Mouse (Mus musculus): ENCODE results near the gene Slc35c1. TPM values are rescaled to one million over a fixed set of nuclear protein-coding genes. Genes with fewer than 3 reads are reported as not detected.
A peak's percentile ranks its signal among the peaks of the same experiment; 100 is the strongest.
"Not testable (repeated sequence)": the region's sequence is repeated elsewhere in the genome, so short reads cannot be mapped to it uniquely, and the experiment has no call there.

Slc35c1 gene
- total RNA-seq (2021) = 10 to 100 TPM; 14.3 to 23.2 TPM
- 50.9 and 98.4 TPM in 2 replicates for polyA plus RNA-seq (2012; rRNA removed)
- long read RNA-seq, transcript Slc35c1-201 (2 exons, 3,139 nt) = major isoform, 11 of 12 reads
- long read RNA-seq, partial matches to known transcripts = 0 of 12 reads
- long read RNA-seq, other reads (novel, unspliced or antisense) = 0 of 12 reads

DNA sequence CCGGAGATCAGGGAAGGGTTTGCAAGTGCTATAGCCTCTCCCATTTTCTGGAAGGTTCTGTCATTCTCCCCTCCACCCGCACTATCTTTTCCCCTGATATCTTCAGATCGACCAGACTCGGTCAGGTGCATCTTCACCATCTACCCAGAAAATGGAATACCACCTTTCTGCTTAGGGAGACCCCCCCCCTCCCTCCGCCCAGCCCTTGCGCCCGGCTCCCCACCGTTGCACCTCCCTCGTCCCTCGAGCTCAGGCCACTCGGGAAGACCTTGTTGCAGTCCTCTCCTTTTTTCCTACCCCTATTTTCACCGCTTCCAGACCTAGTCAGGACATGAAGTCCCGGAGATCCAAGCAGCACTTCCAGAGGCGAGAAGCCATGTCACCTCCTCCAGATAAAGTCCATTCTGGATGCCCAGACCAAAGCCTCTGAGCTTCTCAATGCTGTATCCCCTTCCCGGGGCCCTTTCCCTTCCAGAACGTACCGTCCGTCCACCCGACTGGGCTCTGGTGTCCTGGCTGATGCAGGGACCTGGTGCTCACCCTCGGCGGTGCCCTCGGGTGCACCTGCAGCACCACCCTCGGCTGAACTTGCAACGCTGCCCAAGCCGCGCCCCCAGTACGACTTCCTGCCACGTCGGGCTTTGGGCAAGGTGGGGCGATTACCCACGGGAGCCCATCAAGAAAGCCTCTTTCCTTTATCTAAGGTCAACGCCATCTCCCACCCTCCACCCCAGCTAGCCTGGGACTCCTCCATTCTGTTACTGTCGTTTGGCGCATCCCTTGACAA lies at the start of gene Slc35c1:
Gene Slc35c1 (minus strand): TSS at position 618 of the 787 bp plus-strand sequence.
- peak; percentile 57 for DNase-seq

DNA sequence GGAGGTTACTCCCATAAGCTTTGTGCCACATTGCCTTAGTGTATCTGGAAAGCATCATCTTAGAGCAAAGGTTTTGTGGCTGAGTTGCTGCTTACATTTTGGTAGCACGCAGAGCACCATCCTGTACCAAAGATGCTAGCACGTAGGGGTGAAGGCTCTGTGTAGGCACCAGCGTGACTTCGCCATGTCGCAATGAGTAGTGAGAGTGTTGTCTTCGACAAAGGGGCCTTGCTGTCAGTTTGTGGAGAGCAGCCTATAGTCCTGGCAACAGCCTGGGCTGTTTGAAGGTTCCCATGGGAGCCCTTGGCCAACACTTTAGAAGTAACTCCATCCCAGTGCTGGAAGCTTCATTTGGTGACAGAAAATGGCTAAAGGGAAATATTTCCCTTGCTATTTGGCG lies 45.0 kb upstream of the Slc35c1 start:
- DNase-seq = no peak

DNA sequence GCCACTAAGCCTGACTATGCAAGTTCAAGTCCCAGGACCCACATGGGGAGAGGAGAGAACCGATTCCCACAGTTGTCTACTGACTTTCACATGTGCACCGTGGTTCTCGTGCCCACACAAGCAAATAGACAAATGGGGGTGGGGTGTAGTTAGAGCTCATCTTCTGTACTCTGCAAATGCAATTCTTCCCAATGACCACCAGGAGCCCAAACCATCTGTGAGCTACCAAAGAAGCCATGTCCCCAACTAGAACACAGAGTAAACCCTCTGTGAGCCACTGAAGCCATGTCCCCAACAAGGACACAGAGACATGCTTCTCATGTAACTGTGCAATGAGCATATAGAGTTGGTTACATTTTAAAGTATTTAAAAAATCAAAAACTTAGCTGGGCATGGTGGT lies 43.1 kb upstream of the Slc35c1 start:
- no peak for DNase-seq

DNA sequence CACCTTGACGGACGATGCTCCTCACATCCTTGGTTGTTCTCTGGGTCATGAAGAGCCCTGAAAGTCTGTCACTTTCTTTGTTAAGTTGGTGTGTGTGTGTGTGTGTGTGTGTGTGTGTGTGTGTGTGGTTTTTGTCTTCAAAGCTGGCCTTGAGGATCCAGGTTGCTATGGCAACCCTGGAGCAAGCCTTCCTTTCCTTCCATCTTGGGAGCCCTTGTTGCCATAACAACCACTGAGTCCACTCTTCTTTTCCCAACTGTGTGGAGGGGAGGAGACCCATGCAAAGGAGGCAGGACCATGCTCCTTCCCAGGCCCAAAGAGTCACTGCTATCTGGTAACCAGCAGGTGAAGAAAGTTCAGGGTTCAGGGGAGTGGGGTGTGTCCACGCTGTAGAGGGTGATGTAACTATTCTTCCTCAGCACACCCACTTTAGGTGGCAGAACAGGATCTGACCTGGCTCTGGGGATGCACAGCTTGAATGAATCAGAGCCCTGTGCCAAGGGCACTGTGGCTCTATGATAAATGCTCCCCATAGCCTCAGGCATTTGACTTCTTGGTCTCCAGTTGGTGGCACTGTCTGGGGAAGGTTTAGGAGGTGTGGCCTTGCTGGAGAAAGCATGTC lies 39.5 kb upstream of the Slc35c1 start:
- no peak for DNase-seq

DNA sequence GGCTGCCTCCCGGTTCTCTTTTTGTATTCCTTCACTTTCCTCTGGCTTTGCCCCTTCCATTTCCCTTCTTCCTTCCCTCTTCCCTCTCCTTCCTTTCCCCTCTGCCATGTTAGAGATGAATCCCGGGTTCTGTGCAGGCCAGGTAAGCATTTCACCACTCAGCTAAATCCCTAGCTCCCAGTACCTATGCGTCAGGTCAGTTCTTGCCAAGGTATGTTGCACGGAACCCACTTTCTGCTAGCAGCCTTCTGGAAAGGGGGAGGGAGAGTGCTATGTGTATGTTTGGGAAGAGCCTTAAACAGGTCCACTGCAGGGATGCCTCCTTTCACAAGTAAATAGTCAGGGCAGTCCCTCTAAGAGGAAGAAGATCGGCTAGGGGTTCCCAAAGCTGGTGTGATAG lies 36.8 kb upstream of the Slc35c1 start:
- no peak for DNase-seq

DNA sequence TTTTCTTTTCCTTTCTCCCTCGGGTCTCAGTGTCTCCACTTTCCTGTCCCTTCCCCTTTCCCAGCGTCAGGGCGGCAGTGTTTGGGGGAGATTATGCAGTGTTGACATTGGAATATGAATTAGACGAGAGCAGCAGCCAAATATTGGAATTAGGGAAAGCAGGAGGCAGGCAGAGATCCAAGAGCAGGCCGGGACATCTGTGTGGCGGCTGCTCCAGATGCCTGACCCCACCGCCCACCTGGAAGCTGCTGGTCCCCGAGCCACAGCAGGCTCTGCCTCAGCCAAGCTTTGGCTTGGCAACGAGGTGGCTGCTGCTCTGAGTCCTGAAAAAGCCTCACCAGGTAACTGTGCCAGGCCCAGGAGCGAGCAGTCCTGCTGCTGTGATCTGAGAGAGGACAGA lies 36.3 kb upstream of the Slc35c1 start:
- DNase-seq = no peak

DNA sequence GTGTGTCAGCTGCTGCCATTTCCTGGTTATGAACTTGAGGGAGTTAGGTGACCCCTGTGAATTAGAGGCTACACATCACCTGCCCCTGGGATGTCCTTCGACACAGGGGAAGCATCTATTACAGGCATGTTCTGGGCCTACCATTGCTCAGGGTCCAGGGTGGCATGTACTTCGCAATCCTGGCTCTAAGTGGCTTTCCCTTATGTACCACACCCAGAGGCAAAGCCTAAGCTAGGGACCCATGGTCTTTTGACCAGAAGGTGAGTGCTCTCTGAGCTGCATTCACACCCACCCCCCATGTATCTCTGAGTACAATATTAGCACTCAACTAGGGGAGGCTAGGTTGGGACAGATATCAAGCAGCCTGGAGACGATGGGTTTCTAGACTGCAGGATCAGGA lies 34.6 kb upstream of the Slc35c1 start:
- DNase-seq = no peak

DNA sequence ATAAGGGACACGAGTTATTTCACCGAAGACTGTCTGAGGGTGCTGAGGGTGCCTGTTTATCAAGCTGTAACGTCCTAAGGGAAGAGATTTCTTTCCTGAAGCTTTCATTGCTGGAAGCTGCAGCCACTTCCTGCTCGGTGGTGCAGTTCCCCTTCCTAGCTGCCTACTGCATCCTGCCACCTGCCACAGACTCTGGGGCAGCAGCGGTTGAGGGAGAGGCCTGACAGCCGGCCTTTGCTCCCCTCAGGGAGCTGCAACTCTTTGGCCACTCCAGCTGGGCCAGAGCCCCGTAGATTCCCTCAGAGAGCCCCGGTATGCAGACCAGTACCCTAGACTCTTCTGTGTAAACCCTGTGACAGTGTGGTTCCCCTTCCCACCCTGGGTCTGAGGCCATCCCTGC lies 34.1 kb upstream of the Slc35c1 start:
- DNase-seq = no peak

DNA sequence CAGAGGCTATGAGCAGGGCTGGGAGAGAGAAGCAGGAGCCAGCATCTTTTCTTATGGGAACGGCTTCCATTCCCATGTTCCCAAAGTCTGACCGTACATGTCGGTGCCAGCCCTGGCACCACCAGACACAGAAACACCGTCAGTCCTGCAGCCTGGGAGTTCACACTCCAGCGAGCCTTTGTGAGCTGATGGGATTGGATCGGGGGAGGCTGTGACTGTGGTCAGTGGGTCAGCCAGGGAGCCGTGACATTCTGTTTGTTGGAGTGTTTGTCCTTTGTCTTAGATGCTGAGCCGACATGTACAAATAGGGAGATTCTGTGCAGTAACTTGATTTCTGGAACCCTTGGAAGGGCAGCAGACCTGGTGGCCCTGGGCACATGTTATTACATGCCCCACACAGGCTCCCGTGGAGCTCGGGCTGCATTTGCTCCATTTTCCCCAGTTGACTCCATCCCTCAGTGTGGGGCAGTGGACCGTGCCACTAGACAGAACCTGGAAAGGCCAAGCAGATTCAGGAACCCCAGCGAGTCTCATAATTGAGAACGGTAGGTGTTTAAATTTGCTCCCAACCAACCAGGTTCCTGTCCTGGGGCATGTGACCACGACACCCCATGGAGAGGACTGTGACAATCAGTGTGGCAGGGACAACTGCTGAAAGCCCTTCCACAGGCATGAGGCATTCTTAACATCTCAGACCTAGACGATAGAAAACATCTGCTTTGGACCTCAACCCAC lies 33.5 kb upstream of the Slc35c1 start:
- DNase-seq = no peak

DNA sequence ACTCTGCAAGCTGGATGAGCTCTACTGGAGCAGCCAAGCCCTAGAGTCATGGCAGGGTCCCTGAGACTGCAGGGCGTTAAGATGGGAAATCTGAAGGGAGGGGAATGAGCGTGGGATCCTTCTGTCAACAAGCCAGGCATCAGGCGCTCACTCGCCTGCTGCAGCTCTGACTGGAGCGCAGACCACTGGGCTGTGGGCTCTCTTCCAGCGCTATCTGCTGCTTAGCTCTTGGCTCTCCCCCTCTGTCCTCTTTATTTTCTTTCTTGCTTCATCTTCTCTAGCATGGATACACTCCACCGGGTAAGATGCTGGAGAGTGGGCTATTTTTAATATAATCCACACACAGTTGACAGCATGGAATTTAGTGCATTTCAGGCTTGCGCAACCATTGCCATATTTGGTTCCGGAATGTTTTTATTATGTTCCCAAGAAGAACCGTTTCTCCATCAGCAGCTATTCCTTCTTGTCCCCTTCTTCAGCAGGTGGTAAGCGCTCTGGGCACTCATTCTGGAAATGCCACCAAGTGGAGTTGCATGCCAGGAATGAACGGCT lies 31.7 kb upstream of the Slc35c1 start:
- no peak for DNase-seq

DNA sequence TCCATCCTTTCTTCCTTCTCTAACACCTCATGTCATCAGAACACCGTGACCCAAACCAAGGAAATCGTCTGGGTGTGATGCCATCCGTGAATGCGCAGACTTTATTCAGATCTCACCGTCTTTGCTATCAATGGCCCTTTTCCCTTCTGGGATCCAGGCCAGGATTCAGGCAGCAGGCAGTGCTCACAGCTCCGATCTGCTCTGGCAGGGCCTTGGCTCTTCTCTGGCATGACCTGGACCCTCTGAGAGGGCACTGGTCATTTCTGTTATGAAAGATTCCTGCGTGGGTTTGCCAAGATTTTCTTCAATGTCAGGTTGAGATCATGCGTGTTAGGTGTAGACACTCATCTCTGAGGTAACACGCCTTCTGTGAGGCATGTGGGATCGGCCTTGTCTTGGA lies 30.2 kb upstream of the Slc35c1 start:
- no peak for DNase-seq

DNA sequence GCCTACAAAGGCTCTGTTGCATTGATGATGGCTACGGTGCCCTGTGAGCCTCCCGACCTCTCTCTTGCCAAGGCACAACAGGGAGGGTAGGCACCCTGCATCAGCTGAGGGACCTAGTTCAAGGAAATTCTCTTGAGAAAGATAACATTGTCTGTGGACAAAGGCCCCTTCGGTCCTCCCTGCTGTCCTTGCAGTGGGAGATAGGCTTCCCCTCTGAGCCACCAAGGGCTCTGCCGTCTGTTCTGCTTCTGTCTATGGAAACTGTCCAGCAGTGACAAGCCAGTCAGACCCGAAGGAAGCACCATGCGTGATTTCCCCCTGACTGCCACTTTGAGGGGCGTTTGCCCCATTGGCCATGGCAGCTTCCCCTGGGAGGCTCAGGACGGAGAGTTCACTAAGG lies 27.5 kb upstream of the Slc35c1 start:
- DNase-seq = no peak

DNA sequence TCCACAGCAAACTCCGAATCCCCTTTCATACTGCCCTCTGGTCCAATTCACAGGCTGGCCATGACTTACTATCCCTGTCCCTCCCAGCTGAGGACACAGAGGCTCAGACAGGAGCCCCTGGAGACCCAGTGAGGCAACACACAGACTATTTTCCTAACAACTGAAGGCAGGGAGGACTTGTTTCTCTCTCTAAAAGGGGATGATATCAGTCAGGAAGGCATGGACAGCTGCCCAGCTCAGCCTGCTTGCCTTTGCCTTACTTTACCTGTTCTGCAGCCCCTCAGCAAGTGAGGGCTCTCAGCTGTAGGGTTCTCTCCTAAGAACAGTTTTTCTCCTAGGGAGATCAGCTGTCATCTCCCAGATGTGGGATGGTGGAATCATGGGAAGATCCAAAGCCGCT lies 26.6 kb upstream of the Slc35c1 start:
- DNase-seq = no peak

DNA sequence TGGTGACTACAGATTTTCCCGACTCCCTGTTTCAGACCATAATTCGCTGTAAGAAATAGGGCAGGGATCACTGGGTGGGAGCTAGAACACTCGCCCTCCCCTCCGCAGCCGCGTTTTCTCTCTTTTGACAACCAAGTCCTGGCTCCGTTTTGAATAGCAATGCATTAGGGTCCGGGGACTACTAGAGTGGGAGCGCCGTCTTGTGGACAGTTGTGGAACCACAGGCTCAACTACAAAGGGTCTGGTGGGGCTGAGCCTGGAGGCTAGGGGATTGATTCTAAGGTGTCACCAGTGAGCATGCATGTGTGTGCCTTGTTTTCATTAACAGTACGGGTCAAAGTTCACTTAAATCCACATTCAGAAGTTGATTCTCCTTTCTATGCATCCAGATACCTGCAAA lies 26.1 kb upstream of the Slc35c1 start:
- peak; percentile 76 for DNase-seq

DNA sequence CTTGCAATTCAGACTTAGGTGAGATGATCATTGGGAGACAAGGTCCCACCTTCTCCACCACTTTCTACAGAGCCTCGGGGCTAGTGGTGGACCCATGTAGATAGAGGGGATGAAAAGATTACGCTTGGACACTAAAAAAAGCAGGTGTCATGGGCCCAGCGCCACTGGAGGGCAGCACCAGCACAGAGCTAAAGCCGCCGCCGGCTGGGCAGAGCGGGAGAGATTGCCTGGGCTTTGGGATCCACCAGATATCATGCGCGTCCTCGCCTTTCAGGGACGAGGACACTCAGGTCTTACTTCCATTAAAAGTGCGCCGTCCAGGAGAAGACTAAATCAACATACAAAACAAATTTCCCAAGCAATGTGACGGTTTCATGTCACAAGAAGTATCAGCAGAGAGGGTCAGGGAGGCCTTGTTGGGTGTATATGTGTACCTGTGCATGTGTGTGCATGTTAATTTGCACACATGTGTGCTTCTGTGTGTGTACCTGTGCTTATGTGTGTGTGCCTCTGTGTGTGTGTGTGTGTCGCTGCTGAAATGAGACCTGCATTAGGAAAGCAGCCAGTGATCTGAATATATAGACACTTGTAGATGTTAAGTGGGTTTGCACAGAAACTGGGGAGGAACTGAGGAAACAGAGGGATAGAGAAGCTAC lies 25.4 kb upstream of the Slc35c1 start:
- peak; percentile 86 for DNase-seq

DNA sequence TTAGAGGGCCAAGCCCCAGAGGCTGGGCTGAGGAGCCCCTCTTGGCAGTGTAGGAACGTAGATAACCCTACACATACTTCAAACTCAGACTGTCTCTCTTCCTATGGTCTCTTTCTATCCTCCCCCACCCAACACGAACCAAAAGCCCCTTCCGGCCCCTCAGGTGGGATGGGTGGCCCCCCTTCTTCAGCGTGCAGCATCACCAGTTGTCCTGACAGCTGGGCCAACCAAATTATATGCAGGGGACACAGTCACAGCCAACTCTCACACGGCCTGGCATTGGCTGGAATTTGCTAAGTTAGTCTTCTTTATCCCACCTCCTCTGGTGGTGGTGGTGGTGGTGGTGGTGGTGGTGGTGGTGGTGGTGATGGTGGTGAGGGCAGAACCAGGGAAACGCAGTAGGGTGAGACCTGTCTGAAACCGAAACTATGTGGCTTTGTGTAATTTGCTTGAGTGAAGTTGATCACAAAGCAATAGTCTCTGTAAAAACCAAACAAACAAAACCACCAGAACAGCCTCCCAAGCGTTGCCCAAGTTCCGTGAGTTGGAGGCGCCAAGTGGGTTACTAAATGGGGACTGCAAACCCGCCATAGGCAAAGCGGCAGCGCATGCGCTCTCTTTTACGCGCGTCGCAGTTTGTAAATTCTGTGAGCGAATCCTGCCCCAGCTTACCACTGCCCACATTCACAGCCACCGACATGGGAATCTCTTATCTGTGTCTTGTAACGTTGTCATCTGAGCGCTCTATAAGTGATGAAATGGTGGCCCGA lies 24.1 kb upstream of the Slc35c1 start:
- no peak for DNase-seq

DNA sequence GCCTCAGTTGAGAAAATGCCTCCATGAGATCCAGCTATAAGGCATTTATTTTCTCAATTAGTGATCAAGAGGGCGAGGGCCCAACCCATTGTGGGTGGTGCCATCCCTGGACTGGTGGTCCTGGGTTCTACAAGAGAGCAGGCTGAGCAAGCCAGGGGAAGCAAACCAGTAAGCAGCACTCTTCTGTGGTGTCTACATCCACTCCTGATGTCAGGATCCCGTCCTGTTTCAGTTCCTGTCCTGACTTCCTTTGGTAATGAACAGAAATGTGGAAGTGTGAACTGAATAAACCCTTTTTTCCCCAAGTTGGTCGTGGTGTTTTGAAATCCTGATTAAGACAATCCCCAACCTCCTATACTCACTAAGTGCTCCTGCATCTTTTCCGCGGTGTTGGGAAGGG lies 23.2 kb upstream of the Slc35c1 start:
- no peak for DNase-seq

DNA sequence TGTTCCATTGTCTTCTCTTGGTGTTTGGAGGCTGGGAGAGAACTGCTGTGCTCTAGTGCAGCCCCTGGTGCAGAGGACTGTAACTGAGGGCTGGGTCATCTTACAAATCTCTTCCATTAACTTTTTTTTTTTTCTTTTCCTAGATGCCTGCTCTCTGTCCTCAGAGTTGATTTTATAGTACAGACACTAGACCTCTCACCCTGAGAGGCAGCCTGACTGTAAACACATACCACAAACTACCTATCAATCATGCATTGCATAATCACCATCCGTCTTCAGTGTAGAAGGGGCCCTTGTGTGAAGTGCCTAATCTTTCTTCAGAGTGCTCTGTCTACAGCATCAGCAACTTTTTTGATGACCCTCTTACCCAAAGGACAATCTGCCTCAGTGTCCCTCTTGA lies 22.2 kb upstream of the Slc35c1 start:
- DNase-seq = no peak

DNA sequence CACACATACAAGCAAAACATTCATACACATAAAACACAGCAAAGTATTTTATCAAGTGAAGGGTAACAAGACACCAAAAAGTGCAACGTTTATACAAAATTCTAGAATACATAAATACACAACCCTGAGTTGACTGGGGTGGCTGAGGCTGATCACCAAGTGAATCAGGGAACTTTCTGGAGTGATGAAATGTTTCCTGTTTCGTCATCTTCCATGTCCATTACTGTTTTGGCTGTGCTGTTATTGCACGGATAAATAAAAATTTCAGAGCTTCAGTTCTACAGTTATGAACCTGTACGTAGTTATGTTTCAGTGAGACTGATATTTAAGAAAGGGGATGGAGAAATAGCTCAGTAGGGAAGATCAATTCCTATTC lies 18.0 kb upstream of the Slc35c1 start:
- DNase-seq = no peak

DNA sequence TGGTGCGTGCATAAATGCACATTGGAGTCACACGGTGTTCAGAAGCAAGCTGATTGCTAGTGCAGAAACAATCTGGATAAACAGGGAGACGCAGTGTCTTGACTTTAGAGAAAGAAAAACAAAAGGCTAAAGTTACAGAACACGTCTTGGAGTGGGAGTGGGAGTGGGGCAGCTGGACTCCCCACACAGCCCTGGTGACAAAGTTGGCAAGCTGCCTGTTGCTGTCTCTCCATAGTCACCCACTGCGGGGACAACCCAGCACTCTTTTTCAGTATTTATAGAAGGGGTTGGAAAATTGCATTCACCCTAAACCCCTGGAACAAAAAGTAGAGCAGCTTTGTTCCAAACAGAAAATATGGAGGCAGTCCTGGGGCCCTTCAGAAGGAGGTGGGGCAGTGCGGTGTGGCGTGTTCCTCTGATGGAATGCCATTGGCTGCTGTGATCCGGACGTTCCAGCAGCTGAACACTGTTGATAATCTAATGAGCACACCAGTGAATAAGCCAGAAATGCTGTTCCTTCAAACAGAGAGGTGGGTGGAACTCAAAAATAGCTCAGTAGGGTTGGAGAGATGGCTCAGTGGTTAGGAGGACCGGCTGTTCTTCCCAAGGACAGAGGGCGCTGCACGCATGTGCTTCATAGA lies 17.5 kb upstream of the Slc35c1 start:
- DNase-seq = no peak

DNA sequence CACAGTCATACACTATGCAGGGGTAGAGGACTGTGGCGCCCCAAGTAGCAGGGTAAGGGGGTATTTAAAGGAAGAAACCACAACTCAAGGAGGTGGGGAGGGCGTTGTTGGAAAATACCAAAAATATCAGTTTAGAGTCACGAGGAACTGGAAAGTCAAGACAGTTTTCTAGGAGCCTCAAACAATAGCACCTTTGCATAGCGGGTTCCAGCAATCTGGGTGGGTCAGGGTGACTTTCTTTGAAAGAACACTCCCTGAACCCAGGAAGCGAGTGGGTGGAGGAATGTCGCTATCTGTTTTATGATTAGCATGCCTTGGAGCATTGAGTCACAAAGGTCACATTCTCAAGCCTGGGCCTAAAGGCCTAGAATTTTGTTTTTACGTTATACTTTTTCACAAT lies 16.2 kb upstream of the Slc35c1 start:
- DNase-seq = not testable (repeated sequence)
